Mouse (Mus musculus) cerebellum, postnatal 25 days (tissue): ENCODE measurements around the gene Pip4k2b.
A peak's percentile ranks its signal among the peaks of the same experiment; 100 is the strongest.
"Not testable (repeated sequence)": the region's sequence is repeated elsewhere in the genome, so short reads cannot be mapped to it uniquely, and the experiment has no call there.

Source experiments
- DNase-seq, 2 experiments: peaks; one replicate each; pipeline ENCODE4 v3.0.0; 2021; ENCODE audit warnings: mixed read lengths in 2 of 2

The Pip4k2b gene

GRCm38 (mm10) chr11:97744063-97744717 is at the start of gene Pip4k2b:
Gene Pip4k2b, minus strand, starts transcription at chr11:97744704.
- DNase-seq: peak in 1 of 2 experiments; percentile 80

GRCm38 (mm10) chr11:97793165-97793564 is 48.7 kb upstream of the Pip4k2b start:
- peak in 1 of 2 experiments; percentile 56 for DNase-seq

- DNase-seq: not testable (repeated sequence)
Observed at GRCm38 (mm10) chr11:97790778-97791438, 46.4 kb upstream of the Pip4k2b start.

GRCm38 (mm10) chr11:97789727-97790126 is 45.2 kb upstream of the Pip4k2b start:
- DNase-seq: no peak

- no peak for DNase-seq
Observed at GRCm38 (mm10) chr11:97787961-97788360, 43.5 kb upstream of the Pip4k2b start.

- no peak for DNase-seq
Observed at GRCm38 (mm10) chr11:97782564-97782895, 38.0 kb upstream of the Pip4k2b start.

GRCm38 (mm10) chr11:97781832-97782563 is 37.5 kb upstream of the Pip4k2b start, which contains the start of gene Rpl23:
Gene Rpl23, minus strand, starts transcription at chr11:97782437.
- peak; percentile 100 for DNase-seq

GRCm38 (mm10) chr11:97781478-97781831 is 37.0 kb upstream of the Pip4k2b start:
- DNase-seq: no peak

- no peak for DNase-seq
Observed at GRCm38 (mm10) chr11:97779968-97780701, 35.6 kb upstream of the Pip4k2b start.

GRCm38 (mm10) chr11:97778918-97779317 is 34.4 kb upstream of the Pip4k2b start:
- DNase-seq: no peak

- DNase-seq: peak in 1 of 2 experiments; percentile 25
Observed at GRCm38 (mm10) chr11:97777129-97777529, 32.6 kb upstream of the Pip4k2b start.

GRCm38 (mm10) chr11:97776497-97777128 is 32.1 kb upstream of the Pip4k2b start:
- DNase-seq: no peak

GRCm38 (mm10) chr11:97775808-97776496 is 31.4 kb upstream of the Pip4k2b start, which contains the start of gene 1700001P01Rik:
Gene 1700001P01Rik, minus strand, starts transcription at chr11:97775918.
- no peak for DNase-seq

GRCm38 (mm10) chr11:97775186-97775585 is 30.7 kb upstream of the Pip4k2b start:
- DNase-seq: no peak

- DNase-seq: no peak
Observed at GRCm38 (mm10) chr11:97771410-97771809, 26.9 kb upstream of the Pip4k2b start.

GRCm38 (mm10) chr11:97769704-97770103 is 25.2 kb upstream of the Pip4k2b start:
- peak in 1 of 2 experiments; percentile 25 for DNase-seq

- peak; percentile 96 to 97 for DNase-seq
Observed at GRCm38 (mm10) chr11:97766154-97766881, 21.8 kb upstream of the Pip4k2b start, which contains the start of gene Cwc25. Gene Cwc25, minus strand, starts transcription at chr11:97766556.

GRCm38 (mm10) chr11:97761638-97762037 is 17.1 kb upstream of the Pip4k2b start:
- no peak for DNase-seq

GRCm38 (mm10) chr11:97758942-97759341 is 14.4 kb upstream of the Pip4k2b start:
- no peak for DNase-seq

GRCm38 (mm10) chr11:97758125-97758524 is 13.6 kb upstream of the Pip4k2b start:
- DNase-seq: no peak

GRCm38 (mm10) chr11:97753277-97753676 is 8.8 kb upstream of the Pip4k2b start:
- no peak for DNase-seq
